Mouse (Mus musculus): ENCODE measurements around the gene Olfr555. TPM values are rescaled to one million over a fixed set of nuclear protein-coding genes. Genes with fewer than 3 reads are reported as not detected.

Olfr555 gene
- polyA plus RNA-seq, 1 experiment from 2014 or later, result not detected

GRCm38 (mm10) chr7:102695358-102696125 lies 36.9 kb downstream of the Olfr555 start, which contains the start of gene Olfr557:
TSS of gene Olfr557 (plus strand) at chr7:102695910.
- WGBS, result 81% methylated on average over 5 of the region's 5 CpGs
- Histone ChIP-seq H3K36me3 (no peaks in the 10 kb centered on the region), H3K9ac (replicated peaks) (no peak within 1 kb of the TSS), H3K4me3 (no peak within 1 kb of the TSS), H3K27ac (replicated peaks) (no peak within 1 kb of the TSS), H3K4me2 (replicated peaks) (no peak within 1 kb of the TSS), H3K9me3 (no peaks in the 10 kb centered on the region), H3K27me3 (no peaks in the 10 kb centered on the region), H3K4me1 (no peaks in the 10 kb centered on the region)
- no peak for ATAC-seq (replicated peaks)

DNA sequence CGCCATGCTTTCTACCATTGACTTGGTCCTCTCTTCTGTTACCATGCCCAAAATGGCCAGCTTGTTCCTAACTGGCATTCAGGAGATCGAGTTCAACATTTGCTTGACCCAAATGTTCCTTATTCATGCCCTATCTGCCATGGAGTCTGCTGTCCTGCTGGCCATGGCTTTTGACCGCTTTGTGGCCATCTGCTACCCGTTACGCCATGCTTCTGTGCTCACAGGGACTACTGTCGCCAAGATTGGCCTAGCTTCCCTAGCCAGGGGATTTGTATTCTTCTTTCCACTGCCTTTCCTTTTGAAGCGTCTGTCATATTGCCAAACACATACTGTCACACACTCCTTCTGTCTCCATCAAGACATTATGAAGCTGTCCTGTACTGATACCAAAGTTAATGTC lies 39.8 kb downstream of the Olfr555 start:
- Histone ChIP-seq H3K4me3 (no peak overlapping the region), H3K36me3 (no peaks in the 10 kb centered on the region), H3K4me2 (replicated peaks) (no peak overlapping the region), H3K4me1 (no peaks in the 10 kb centered on the region), H3K9me3 (no peaks in the 10 kb centered on the region), H3K9ac (replicated peaks) (no peak overlapping the region), H3K27ac (replicated peaks) (no peak overlapping the region), H3K27me3 (no peaks in the 10 kb centered on the region)
- no peak for ATAC-seq (replicated peaks)
- WGBS, result 88% methylated on average over 7 of the region's 7 CpGs

GRCm38 (mm10) chr7:102701915-102702314 lies 43.3 kb downstream of the Olfr555 start, which contains the start of gene Olfr558:
TSS of gene Olfr558 (plus strand) at chr7:102702215.
- Histone ChIP-seq H3K9ac (replicated peaks) (no peak within 1 kb of the TSS), H3K27me3 (no peaks in the 10 kb centered on the region), H3K9me3 (no peaks in the 10 kb centered on the region), H3K4me1 (no peaks in the 10 kb centered on the region), H3K36me3 (no peaks in the 10 kb centered on the region), H3K27ac (replicated peaks) (no peak within 1 kb of the TSS), H3K4me3 (no peak within 1 kb of the TSS), H3K4me2 (replicated peaks) (no peak within 1 kb of the TSS)
- no peak for ATAC-seq (replicated peaks)

Other genes with a start within 250 kb of the Olfr555 start
- gene Rrm1, start 217.1 kb upstream of the Olfr555 start, polyA plus RNA-seq (2015; fragmentation: Nextera tagmentation; extraction: Ambion mirVana), result 95.7 and 101 TPM in 2 replicates
- gene Olfr543, start 177.1 kb upstream of the Olfr555 start, polyA plus RNA-seq (2015; fragmentation: Nextera tagmentation; extraction: Ambion mirVana), result 0.23 and 0.38 TPM in 2 replicates
- 0.06 and 0.13 TPM in 2 replicates for gene Olfr544, start 170.5 kb upstream of the Olfr555 start, polyA plus RNA-seq (2015; fragmentation: Nextera tagmentation; extraction: Ambion mirVana)
- gene Olfr545, start 159.2 kb upstream of the Olfr555 start, polyA plus RNA-seq (2015; fragmentation: Nextera tagmentation; extraction: Ambion mirVana), result 0.05 and 0.15 TPM in 2 replicates
- not detected in 2 replicates for gene Olfr547, start 124.1 kb upstream of the Olfr555 start, polyA plus RNA-seq (2015; fragmentation: Nextera tagmentation; extraction: Ambion mirVana)
- not detected in 2 replicates for gene Olfr548-ps1, start 117.9 kb upstream of the Olfr555 start, polyA plus RNA-seq (2015; fragmentation: Nextera tagmentation; extraction: Ambion mirVana)
- not detected in 2 replicates for gene Olfr549, start 109.0 kb upstream of the Olfr555 start, polyA plus RNA-seq (2015; fragmentation: Nextera tagmentation; extraction: Ambion mirVana)
- 0.06 TPM in 1 of 2 replicates, not detected in the other for gene Trim21, start 93.3 kb upstream of the Olfr555 start, polyA plus RNA-seq (2015; fragmentation: Nextera tagmentation; extraction: Ambion mirVana)
- not detected in 2 replicates for gene Olfr550, start 87.4 kb upstream of the Olfr555 start, polyA plus RNA-seq (2015; fragmentation: Nextera tagmentation; extraction: Ambion mirVana)
- not detected in 2 replicates for gene Olfr551, start 66.9 kb upstream of the Olfr555 start, polyA plus RNA-seq (2015; fragmentation: Nextera tagmentation; extraction: Ambion mirVana)
- not detected in 2 replicates for gene Olfr552, start 61.1 kb upstream of the Olfr555 start, polyA plus RNA-seq (2015; fragmentation: Nextera tagmentation; extraction: Ambion mirVana)
- gene Olfr553, start 40.6 kb upstream of the Olfr555 start, polyA plus RNA-seq (2015; fragmentation: Nextera tagmentation; extraction: Ambion mirVana), result not detected in 2 replicates
- gene Olfr554, start 20.4 kb upstream of the Olfr555 start, polyA plus RNA-seq (2015; fragmentation: Nextera tagmentation; extraction: Ambion mirVana), result not detected in 2 replicates
- not detected in 2 replicates for gene Olfr556, start 6.1 kb downstream of the Olfr555 start, polyA plus RNA-seq (2015; fragmentation: Nextera tagmentation; extraction: Ambion mirVana)
- gene Trim68, start 28.5 kb downstream of the Olfr555 start, polyA plus RNA-seq (2015; fragmentation: Nextera tagmentation; extraction: Ambion mirVana), result 6.6 and 6.7 TPM in 2 replicates
- gene Olfr557, start 37.1 kb downstream of the Olfr555 start, polyA plus RNA-seq (2015; fragmentation: Nextera tagmentation; extraction: Ambion mirVana), result not detected in 2 replicates
- not detected in 2 replicates for gene Olfr558, start 43.4 kb downstream of the Olfr555 start, polyA plus RNA-seq (2015; fragmentation: Nextera tagmentation; extraction: Ambion mirVana)
- not detected in 2 replicates for gene Olfr33, start 60.2 kb downstream of the Olfr555 start, polyA plus RNA-seq (2015; fragmentation: Nextera tagmentation; extraction: Ambion mirVana)
- not detected in 2 replicates for gene Olfr559, start 68.7 kb downstream of the Olfr555 start, polyA plus RNA-seq (2015; fragmentation: Nextera tagmentation; extraction: Ambion mirVana)
- not detected in 2 replicates for gene Olfr560, start 100.5 kb downstream of the Olfr555 start, polyA plus RNA-seq (2015; fragmentation: Nextera tagmentation; extraction: Ambion mirVana)
- 0.05 and 0.14 TPM in 2 replicates for gene Olfr78, start 100.6 kb downstream of the Olfr555 start, polyA plus RNA-seq (2015; fragmentation: Nextera tagmentation; extraction: Ambion mirVana)
- not detected in 2 replicates for gene Olfr561, start 112.4 kb downstream of the Olfr555 start, polyA plus RNA-seq (2015; fragmentation: Nextera tagmentation; extraction: Ambion mirVana)
- gene Olfr564, start 144.7 kb downstream of the Olfr555 start, polyA plus RNA-seq (2015; fragmentation: Nextera tagmentation; extraction: Ambion mirVana), result not detected in 2 replicates
- gene Olfr566, start 199.9 kb downstream of the Olfr555 start, polyA plus RNA-seq (2015; fragmentation: Nextera tagmentation; extraction: Ambion mirVana), result not detected in 2 replicates
- gene Olfr568, start 218.3 kb downstream of the Olfr555 start, polyA plus RNA-seq (2015; fragmentation: Nextera tagmentation; extraction: Ambion mirVana), result not detected in 2 replicates
- gene Olfr569, start 232.1 kb downstream of the Olfr555 start, polyA plus RNA-seq (2015; fragmentation: Nextera tagmentation; extraction: Ambion mirVana), result not detected in 2 replicates
- gene Olfr570, start 235.8 kb downstream of the Olfr555 start, polyA plus RNA-seq (2015; fragmentation: Nextera tagmentation; extraction: Ambion mirVana), result 0.13 TPM in 1 of 2 replicates, not detected in the other